Mouse (Mus musculus) MEL (cell line): ENCODE measurements around the gene Gm609. TPM values are rescaled to one million over a fixed set of nuclear protein-coding genes. Genes with fewer than 3 reads are reported as not detected.

Experiments
- DNase-seq: peaks from one replicate; pipeline ENCODE4 v3.0.0; 2011; ENCODE audit warnings: low read depth, low spot score
- H3K27ac ChIP-seq: 2 replicates; pipeline ENCODE4 v1.5.1; 2012; ENCODE audit warnings: low read depth, mild to moderate bottlenecking, control low read depth, low read length, moderate library complexity; ENCODE audit not compliant: control insufficient read depth
- H3K27me3 ChIP-seq, 2 experiments: fragments of 150-350 bp in 1 of 2; sonication (generic) in 1 of 2; 2 replicates each; pipeline ENCODE4 v1.6.1; 2012; ENCODE audit warnings: low read length in 2 of 2, mild to moderate bottlenecking in 2 of 2, improper control_type of control experiment in 1 of 2, moderate library complexity in 1 of 2; ENCODE audit not compliant: insufficient read depth in 2 of 2, control insufficient read depth in 1 of 2
- H3K36me3 ChIP-seq, 2 experiments: 2 replicates each; pipeline ENCODE4 v1.6.1; 2012 to 2014; ENCODE audit warnings: low read length in 2 of 2, improper control_type of control experiment in 1 of 2, inconsistent platforms in 1 of 2, mild to moderate bottlenecking in 1 of 2; ENCODE audit not compliant: insufficient read depth in 2 of 2, control insufficient read depth in 1 of 2
- H3K4me1 ChIP-seq, 2 experiments: fragments of 150-350 bp in 1 of 2; sonication (generic) in 1 of 2; 2 replicates each; pipeline ENCODE4 v1.6.1; 2012; ENCODE audit warnings: low read length in 2 of 2, improper control_type of control experiment in 1 of 2, mild to moderate bottlenecking in 1 of 2; ENCODE audit not compliant: insufficient read depth in 2 of 2, control insufficient read depth in 1 of 2
- H3K4me3 ChIP-seq, 2 experiments: fragments of 150-350 bp in 1 of 2; sonication (generic) in 1 of 2; 2 replicates each; pipeline ENCODE4 v1.5.1; 2012; ENCODE audit warnings: low read depth in 2 of 2, low read length in 2 of 2, mild to moderate bottlenecking in 2 of 2, moderate library complexity in 2 of 2, control low read depth in 1 of 2, improper control_type of control experiment in 1 of 2; ENCODE audit not compliant: control insufficient read depth in 1 of 2, insufficient read depth in 1 of 2
- H3K79me2 ChIP-seq: 2 replicates; pipeline ENCODE4 v1.6.1; 2012; ENCODE audit warnings: mild to moderate bottlenecking, low read length, moderate library complexity; ENCODE audit not compliant: control insufficient read depth, poor library complexity, insufficient read depth
- H3K9ac ChIP-seq: 2 replicates; pipeline ENCODE4 v1.6.1; 2012; ENCODE audit warnings: low read depth, mild to moderate bottlenecking, control low read depth, low read length, moderate library complexity; ENCODE audit not compliant: control insufficient read depth, poor library complexity, severe bottlenecking
- H3K9me3 ChIP-seq: fragments of 150-350 bp; sonication (generic); replicated peaks from 2 replicates; pipeline ENCODE4 v1.6.1; 2012; ENCODE audit warnings: mild to moderate bottlenecking, low read length, improper control_type of control experiment, moderate library complexity; ENCODE audit not compliant: insufficient read depth
- BHLHE40 ChIP-seq: IDR thresholded peaks from 2 replicates; pipeline ENCODE4 v1.6.1; 2012; ENCODE audit warnings: low read depth, mild to moderate bottlenecking, inconsistent platforms, low read length, improper control_type of control experiment, borderline replicate concordance
- CHD1 ChIP-seq: IDR thresholded peaks from 2 replicates; pipeline ENCODE4 v1.6.1; 2012; ENCODE audit warnings: low read depth, mild to moderate bottlenecking, inconsistent platforms, low read length, improper control_type of control experiment
- ELF1 ChIP-seq: IDR thresholded peaks from 2 replicates; pipeline ENCODE4 v1.6.1; 2014; ENCODE audit warnings: low read depth, mild to moderate bottlenecking, inconsistent platforms, low read length, improper control_type of control experiment, moderate library complexity
- EP300 ChIP-seq, 2 experiments: IDR thresholded peaks; 2 replicates each; pipeline ENCODE4 v1.6.1; 2011; ENCODE audit warnings: improper control_type of control experiment in 2 of 2, low read length in 2 of 2, low read depth in 1 of 2, mild to moderate bottlenecking in 1 of 2
- GATA1 ChIP-seq: IDR thresholded peaks from 2 replicates; pipeline ENCODE4 v1.6.1; 2011; ENCODE audit warnings: low read depth, low read length, improper control_type of control experiment
- HCFC1 ChIP-seq: IDR thresholded peaks from 2 replicates; pipeline ENCODE4 v1.6.1; 2012; ENCODE audit warnings: low read depth, mild to moderate bottlenecking, inconsistent platforms, low read length, improper control_type of control experiment, moderate library complexity
- MAFK ChIP-seq: IDR thresholded peaks from 2 replicates; pipeline ENCODE4 v1.6.1; 2011; ENCODE audit warnings: low read depth, mild to moderate bottlenecking, low read length, improper control_type of control experiment, borderline replicate concordance
- MAX ChIP-seq: IDR thresholded peaks from 2 replicates; pipeline ENCODE4 v1.6.1; 2011; ENCODE audit warnings: low read length, improper control_type of control experiment
- MXI1 ChIP-seq: IDR thresholded peaks from 2 replicates; pipeline ENCODE4 v1.6.1; 2011; ENCODE audit warnings: mild to moderate bottlenecking, low read depth, low read length, improper control_type of control experiment
- MYC ChIP-seq: IDR thresholded peaks from 2 replicates; pipeline ENCODE4 v1.6.1; 2011; ENCODE audit warnings: low read depth, mild to moderate bottlenecking, low read length, improper control_type of control experiment, moderate library complexity
- NELFE ChIP-seq: IDR thresholded peaks from 2 replicates; pipeline ENCODE4 v1.6.1; 2011; ENCODE audit warnings: low read depth, low read length, improper control_type of control experiment
- POLR2AphosphoS5 ChIP-seq: IDR thresholded peaks from 2 replicates; pipeline ENCODE4 v1.6.1; 2012; ENCODE audit warnings: low read depth, borderline replicate concordance, mild to moderate bottlenecking, inconsistent platforms, low read length, moderate library complexity, mixed read lengths
- RAD21 ChIP-seq: IDR thresholded peaks from 2 replicates; pipeline ENCODE4 v1.6.1; 2011; ENCODE audit warnings: mild to moderate bottlenecking, low read depth, low read length, improper control_type of control experiment
- RCOR1 ChIP-seq: IDR thresholded peaks from 2 replicates; pipeline ENCODE4 v1.6.1; 2012; ENCODE audit warnings: low read depth, mild to moderate bottlenecking, inconsistent platforms, low read length, improper control_type of control experiment
- SIN3A ChIP-seq: IDR thresholded peaks from 2 replicates; pipeline ENCODE4 v1.6.1; 2012; ENCODE audit warnings: low read length, improper control_type of control experiment, inconsistent platforms
- SMC3 ChIP-seq: IDR thresholded peaks from 2 replicates; pipeline ENCODE4 v1.6.1; 2011; ENCODE audit warnings: low read depth, low read length, improper control_type of control experiment
- TBP ChIP-seq: IDR thresholded peaks from 2 replicates; pipeline ENCODE4 v1.8.0; 2011; ENCODE audit warnings: low read depth, low read length, improper control_type of control experiment
- UBTF ChIP-seq: IDR thresholded peaks from 2 replicates; pipeline ENCODE4 v1.6.1; 2012; ENCODE audit warnings: low read depth, mild to moderate bottlenecking, inconsistent platforms, low read length, improper control_type of control experiment, moderate library complexity, borderline replicate concordance; ENCODE audit not compliant: insufficient read depth
- USF1 ChIP-seq: IDR thresholded peaks from 2 replicates; pipeline ENCODE4 v1.6.1; 2014; ENCODE audit warnings: low read depth, mild to moderate bottlenecking, inconsistent platforms, low read length, improper control_type of control experiment, moderate library complexity
- USF2 ChIP-seq, 2 experiments: IDR thresholded peaks; 2 replicates each; pipeline ENCODE4 v1.6.1; 2011 to 2012; ENCODE audit warnings: improper control_type of control experiment in 2 of 2, low read length in 2 of 2, borderline replicate concordance in 1 of 2, inconsistent platforms in 1 of 2, low read depth in 1 of 2, mild to moderate bottlenecking in 1 of 2; ENCODE audit not compliant: insufficient read depth in 1 of 2
- ZMIZ1 ChIP-seq: IDR thresholded peaks from 2 replicates; pipeline ENCODE4 v1.6.1; 2012; ENCODE audit warnings: low read depth, mild to moderate bottlenecking, inconsistent platforms, low read length, improper control_type of control experiment, moderate library complexity
- ZNF384 ChIP-seq: IDR thresholded peaks from 2 replicates; pipeline ENCODE4 v1.6.1; 2012; ENCODE audit warnings: low read depth, mild to moderate bottlenecking, inconsistent platforms, low read length, improper control_type of control experiment
- polyA plus RNA-seq, 2 experiments: library from polyadenylated mRNA; stranded (reverse) in 1 of 2; unstranded in 1 of 2; fragments of >175 nt in 1 of 2; fragments of >200 nt in 1 of 2; gene quantifications; 2 replicates each; pipeline versions ENCODE4 v1.2.1 to v1.2.4; 2012; ENCODE audit warnings: low replicate concordance in 2 of 2, low read depth in 1 of 2; ENCODE audit not compliant: insufficient read length in 2 of 2, insufficient read depth in 1 of 2, missing spikeins in 1 of 2
- total RNA-seq: library from RNA; depleted of rRNA; stranded (reverse); fragments of 300-350 nt; gene quantifications from 2 replicates; pipeline ENCODE4 v1.2.3, GENCODE M21; 2012

Gene Gm609
- total and polyA plus RNA-seq, 3 experiments = 0.03 TPM; not detected in 2

DNA sequence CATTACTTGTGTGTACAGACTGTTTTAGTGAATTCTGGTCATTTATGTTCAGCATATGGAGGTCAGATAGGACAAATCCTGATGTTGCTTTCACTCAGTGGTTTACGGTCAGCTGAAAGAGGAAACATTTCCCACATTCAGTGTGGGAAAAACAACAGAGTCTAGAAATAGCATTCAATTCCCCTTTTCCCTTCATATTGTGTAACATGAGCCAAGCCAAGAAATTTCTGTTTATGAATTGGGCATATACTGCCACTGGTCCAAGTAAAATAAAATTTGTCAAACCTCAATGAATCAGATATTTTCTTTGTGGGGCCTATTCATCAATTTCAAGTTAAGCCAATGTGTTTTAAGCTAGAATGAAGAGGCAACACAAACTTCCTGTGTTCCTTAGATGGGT, 121.7 kb downstream of the Gm609 start (continued):
- TF ChIP-seq MYC = no peak
- TF ChIP-seq USF2 (IDR thresholded peaks at IDR 0.05; ENCODE audit: borderline replicate concordance in 1 of 2, insufficient read depth in 1 of 2, low read depth in 1 of 2, low read length in 2 of 2) = no peak
- TF ChIP-seq USF1 = no peak
- no peak for TF ChIP-seq CHD1

DNA sequence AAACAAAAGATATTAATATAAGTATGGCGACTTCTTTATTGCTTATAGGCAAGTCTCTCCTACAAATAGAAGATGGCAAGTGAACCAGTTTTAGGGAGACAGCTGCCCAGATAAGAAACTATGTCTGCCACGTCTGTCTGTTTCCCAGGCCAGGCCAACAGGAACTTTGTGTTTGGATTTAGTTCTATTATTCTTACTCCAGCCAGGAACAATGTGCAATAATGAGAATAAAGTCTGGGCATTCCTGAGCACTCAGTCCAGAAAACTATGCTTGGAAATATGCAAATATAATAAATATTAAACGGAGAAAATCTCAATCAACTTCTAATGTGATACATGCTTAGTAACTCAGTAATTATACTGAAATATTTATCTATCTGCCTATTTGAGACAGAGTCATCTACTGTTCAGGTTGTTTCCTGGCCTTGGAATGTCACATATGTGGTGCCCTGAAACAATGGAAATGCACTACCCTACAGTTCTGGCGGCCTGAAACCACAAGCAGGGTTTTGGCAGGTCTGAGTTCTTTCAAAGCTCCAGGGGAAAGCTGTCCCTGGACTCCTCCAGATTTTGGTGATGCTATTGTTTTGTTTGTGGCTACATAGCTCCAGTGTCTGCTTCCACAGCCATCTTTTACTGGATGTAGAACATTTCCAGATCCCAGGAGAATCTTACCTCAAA, 123.3 kb downstream of the Gm609 start:
- Histone ChIP-seq H3K4me3 (no peak overlapping the region), H3K79me2 (no peaks in the 10 kb centered on the region), H3K9me3 (no peaks in the 10 kb centered on the region), H3K27me3 (no peaks in the 10 kb centered on the region), H3K27ac (no peak overlapping the region)
- no peak for DNase-seq
- TF ChIP-seq MAFK = no peak
- TF ChIP-seq MXI1 = no peak
- TF ChIP-seq RCOR1 = no peak
- TF ChIP-seq BHLHE40 = no peak
- TF ChIP-seq ELF1 = no peak
- TF ChIP-seq POLR2AphosphoS5 = no peak
- TF ChIP-seq ZMIZ1 = no peak
- no peak for TF ChIP-seq MAX
- no peak for TF ChIP-seq NELFE
- TF ChIP-seq, all 39 proteins: peak for 0
- Histone ChIP-seq H3K36me3 (no peaks in the 10 kb centered on the region), H3K9ac (no peak overlapping the region), H3K4me1 (no peaks in the 10 kb centered on the region)

DNA sequence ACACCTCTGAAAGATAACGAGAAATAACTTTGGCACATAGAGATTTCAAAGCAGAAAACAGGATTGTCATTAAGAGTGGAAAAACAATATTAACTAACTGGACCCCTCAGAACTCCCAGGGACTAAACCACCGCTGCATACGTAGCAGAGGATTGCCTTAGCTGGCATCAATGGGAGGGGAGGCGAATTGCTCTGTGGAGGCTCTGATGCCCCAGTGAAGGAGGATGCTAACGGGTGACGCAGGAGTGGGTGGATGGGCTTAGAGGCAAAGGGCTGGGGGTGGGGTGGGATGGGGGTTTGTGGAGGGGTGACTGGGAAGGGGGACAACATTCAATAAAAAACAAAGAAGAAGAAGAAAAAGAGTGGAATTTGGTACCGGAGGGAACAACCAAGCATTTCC, 126.7 kb downstream of the Gm609 start:
- H3K9ac ChIP-seq = no peak overlapping the region
- no peak for DNase-seq
- no peaks in the 10 kb centered on the region for H3K36me3 ChIP-seq
- H3K9me3 ChIP-seq = no peaks in the 10 kb centered on the region
- no peak for TF ChIP-seq ZNF384
- TF ChIP-seq UBTF = no peak
- TF ChIP-seq CHD1 = no peak
- no peak for TF ChIP-seq HCFC1
- no peak for TF ChIP-seq ELF1
- TF ChIP-seq TBP = no peak
- TF ChIP-seq NELFE = no peak
- no peak for TF ChIP-seq SIN3A
- no peak for TF ChIP-seq RAD21
- TF ChIP-seq EP300 (IDR thresholded peaks at IDR 0.05; ENCODE audit: low read depth in 1 of 2, low read length in 2 of 2) = no peak
- no peak for TF ChIP-seq BHLHE40
- TF ChIP-seq SMC3 = no peak
- no peak for TF ChIP-seq GATA1
- H3K79me2 ChIP-seq = no peaks in the 10 kb centered on the region
- no peaks in the 10 kb centered on the region for H3K4me1 ChIP-seq
- H3K27me3 ChIP-seq = no peaks in the 10 kb centered on the region
- no peak overlapping the region for H3K27ac ChIP-seq
- no peak overlapping the region for H3K4me3 ChIP-seq
